Mouse (Mus musculus): Measurements from ENCODE around the gene Prdm11.

Gene Prdm11

DNA sequence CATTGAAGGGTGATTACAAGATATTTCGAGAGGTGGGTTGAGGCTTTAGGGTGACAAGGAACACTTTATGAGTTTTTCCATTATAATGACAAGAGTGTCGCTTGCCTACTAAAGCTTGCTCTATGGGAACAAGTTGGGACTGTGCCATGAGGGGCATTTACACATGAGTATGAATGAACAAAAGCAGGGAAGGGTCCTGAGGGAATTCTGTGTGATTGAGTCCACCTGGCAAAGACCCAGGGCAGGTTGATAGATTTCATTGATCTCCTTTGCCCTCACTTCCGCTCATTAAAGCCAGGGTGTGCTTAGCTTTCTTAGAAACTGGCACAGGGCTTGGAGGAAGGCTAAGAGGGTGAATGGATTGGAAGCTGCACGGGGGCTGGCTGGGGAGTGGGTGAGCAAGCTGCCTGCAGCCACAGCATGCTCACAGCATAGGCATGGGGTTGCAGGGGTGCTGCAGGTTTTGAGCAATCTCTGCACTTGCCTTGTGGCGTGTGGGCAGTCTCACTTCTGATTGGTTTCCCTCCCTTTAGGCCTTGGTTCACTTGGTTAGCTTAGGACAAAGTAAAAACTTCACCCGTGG lies 121.2 kb downstream of the Prdm11 start:
- no peak for DNase-seq (ENCODE audit: low spot score)

DNA sequence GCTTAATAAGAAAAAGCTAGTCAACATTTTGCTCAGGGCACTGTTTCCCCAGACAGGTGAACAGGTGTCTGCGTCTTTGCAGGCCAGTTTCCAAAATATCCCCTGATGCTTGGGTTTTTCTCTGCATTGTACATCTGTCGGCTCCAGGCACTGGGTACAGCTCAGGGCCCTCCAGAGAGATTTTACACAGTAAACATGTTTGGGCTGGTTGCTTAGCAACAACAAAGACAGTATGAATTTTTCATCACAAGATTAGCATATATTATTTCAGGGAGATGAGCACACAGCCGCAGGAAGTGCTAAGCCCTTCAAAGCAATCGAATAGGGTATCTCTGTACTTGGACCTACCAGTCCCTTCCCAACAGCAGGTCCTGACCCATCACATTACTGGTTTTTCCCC lies 125.3 kb downstream of the Prdm11 start:
- DNase-seq (ENCODE audit: low spot score) = no peak

GRCm38 (mm10) chr2:92917405-92918142 lies 128.4 kb downstream of the Prdm11 start:
- DNase-seq (ENCODE audit: low spot score) = no peak

DNA sequence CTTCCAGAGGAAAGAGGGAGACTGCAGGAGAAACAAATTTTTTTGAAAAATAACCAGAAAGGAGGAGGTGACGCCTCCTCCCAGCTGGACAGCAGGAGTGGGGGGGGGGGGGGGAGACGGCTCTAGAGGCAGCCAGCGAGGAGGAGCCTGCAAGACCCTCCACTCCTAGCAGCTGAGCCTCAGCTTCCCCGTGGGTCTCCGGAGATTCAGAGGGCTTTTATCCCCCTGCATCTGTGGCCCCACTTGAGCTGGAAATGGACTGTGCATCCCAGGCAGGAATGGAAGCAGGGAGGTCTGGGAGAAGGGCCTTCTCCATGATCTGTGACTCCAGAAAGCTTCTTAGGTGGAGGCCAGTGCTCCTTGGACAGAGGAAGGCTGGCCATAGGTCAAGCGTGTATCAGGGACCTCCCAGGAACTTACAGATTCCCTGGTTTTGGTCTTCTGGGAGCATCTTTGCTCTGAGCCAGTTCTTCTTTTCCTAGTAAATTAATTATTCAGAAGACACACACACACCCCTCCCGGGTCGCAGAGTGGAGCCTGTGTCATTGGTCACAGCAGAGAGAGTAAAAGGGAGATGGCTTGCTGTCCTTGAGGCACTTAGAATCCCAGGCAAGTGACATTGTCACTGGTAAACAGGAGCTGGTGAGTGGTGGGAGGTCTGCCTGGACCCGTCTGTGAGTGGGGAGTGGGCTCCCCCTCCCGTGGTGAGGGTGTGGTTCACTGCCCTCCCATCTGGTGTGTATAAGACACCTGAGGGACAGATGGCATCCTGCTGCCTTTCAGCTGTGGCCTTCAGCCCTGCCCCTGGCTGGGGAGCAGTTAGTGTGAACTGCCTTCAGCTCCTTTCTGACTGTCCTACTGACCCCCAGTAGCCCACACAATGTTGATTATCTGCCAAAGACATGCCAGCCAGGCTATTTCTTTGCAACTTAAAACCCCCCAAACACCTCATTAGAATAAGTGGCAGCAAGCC lies 130.0 kb downstream of the Prdm11 start:
- DNase-seq (ENCODE audit: low spot score) = no peak
